In the genomic region with DNA sequence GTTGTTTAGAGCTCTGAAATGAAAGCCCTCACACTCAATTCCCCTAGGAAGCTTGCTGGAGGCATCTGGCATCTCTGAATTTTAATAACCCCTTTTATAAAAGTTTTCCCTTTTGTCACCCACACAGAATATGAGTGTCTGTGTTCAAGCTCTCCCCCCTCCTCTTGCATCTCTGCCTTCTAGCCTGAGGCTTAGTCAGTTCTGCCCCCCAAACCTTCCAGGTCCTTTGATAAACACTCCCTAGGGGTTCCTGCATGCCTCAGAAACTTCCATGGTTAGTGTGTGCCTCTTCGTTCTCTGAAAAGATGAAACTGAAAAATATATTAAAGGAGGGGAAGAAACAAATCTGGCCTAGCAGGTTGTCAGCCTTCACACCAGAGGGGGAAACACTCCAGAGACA, we compare ENCODE assay signal across 30 mouse cellular contexts.
DNase-seq lines count a peak whose midpoint lies in the region; ATAC-seq and TF ChIP-seq lines count a peak whose summit lies in the region.
"Had no signal": no experiment of that assay in that cellular context is flagged by ENCODE, and none has a peak within 500 bp of the region (broad histone marks: within the 10 kb centered on the region; RNA-seq: fewer than 3 reads in every experiment).

No protein-coding gene starts in this region.

- H3K9me3 ChIP-seq in midbrain, embryonic 13.5 days, result no peaks in the 10 kb centered on the region
- no peaks in the 10 kb centered on the region for H3K9me3 ChIP-seq in midbrain, embryonic 10.5 days (replicated peaks)
- no peaks in the 10 kb centered on the region for H3K9me3 ChIP-seq in midbrain, embryonic 16.5 days (replicated peaks; ENCODE audit: control insufficient read depth, low read length, poor library complexity, severe bottlenecking)
- H3K9me3 ChIP-seq: embryonic facial prominence, embryonic 13.5 days; embryonic facial prominence, embryonic 15.5 days; forebrain, embryonic 10.5 days; forebrain, embryonic 12.5 days had no signal

- DNase-seq in heart, adult 11 months, result peak; percentile 21
- DNase-seq in heart, postnatal 36 days, result no peak
- DNase-seq in midbrain, embryonic 10.5 days (ENCODE audit: low spot score), result no peak
- DNase-seq in brain, embryonic 14.5 days (ENCODE audit: low read depth), result peak; percentile 62
- DNase-seq in cerebellum, adult 11 months, result no peak
- no peak for DNase-seq in spleen, postnatal 14 days (ENCODE audit: low spot score in 2 of 2)
- DNase-seq: adrenal gland, adult 2 months; adrenal gland, postnatal 10 days; adrenal gland, postnatal 25 days; B cell, adult 2 months; cerebellum, adult 18-20 months; cerebellum, adult 8-10 months; cerebellum, adult 9-11 months; cerebellum, postnatal 14 days; cerebellum, postnatal 36 days; embryo, embryonic 11 days had no signal

- peaks cover 10% of the 10 kb centered on the region for H3K4me1 ChIP-seq in midbrain, embryonic 13.5 days (replicated peaks)
- H3K4me1 ChIP-seq in midbrain, embryonic 10.5 days, result no peaks in the 10 kb centered on the region
- no peaks in the 10 kb centered on the region; the same call in 1 of the 2 replicates for H3K4me1 ChIP-seq in midbrain, embryonic 16.5 days (ENCODE audit: control insufficient read depth, insufficient read depth, low read length)
- H3K4me1 ChIP-seq: embryonic facial prominence, embryonic 13.5 days; embryonic facial prominence, embryonic 15.5 days had no signal

- H3K27ac ChIP-seq in midbrain, embryonic 13.5 days, result 0 out of 2 replicates have a peak overlapping the region, but pooled peaks have one; percentile 10
- no peak overlapping the region for H3K27ac ChIP-seq in midbrain, embryonic 10.5 days (replicated peaks)
- no peak overlapping the region for H3K27ac ChIP-seq in midbrain, embryonic 16.5 days (ENCODE audit: low read length)
- H3K27ac ChIP-seq: embryonic facial prominence, embryonic 13.5 days; embryonic facial prominence, embryonic 15.5 days; forebrain, embryonic 10.5 days; forebrain, embryonic 12.5 days had no signal

- intact Hi-C loops in heart, postnatal 36 days (cut with DNase I), result no loop called here

- H3K4me3 ChIP-seq in midbrain, embryonic 13.5 days (replicated peaks), result no peak overlapping the region
- no peak overlapping the region for H3K4me3 ChIP-seq in midbrain, embryonic 10.5 days
- no peak overlapping the region for H3K4me3 ChIP-seq in midbrain, embryonic 16.5 days (ENCODE audit: low read depth, low read length)
- H3K4me3 ChIP-seq: embryonic facial prominence, embryonic 13.5 days; embryonic facial prominence, embryonic 15.5 days; erythroblast, embryonic 14.5 days; forebrain, embryonic 10.5 days; forebrain, embryonic 12.5 days had no signal

- no peak overlapping the region for H3K4me2 ChIP-seq in midbrain, embryonic 13.5 days (replicated peaks)
- H3K4me2 ChIP-seq in midbrain, embryonic 16.5 days (ENCODE audit: low read length), result no peak overlapping the region
- H3K4me2 ChIP-seq: embryonic facial prominence, embryonic 13.5 days; embryonic facial prominence, embryonic 15.5 days; forebrain, embryonic 12.5 days had no signal

- H3K27me3 ChIP-seq in midbrain, embryonic 13.5 days, result no peaks in the 10 kb centered on the region
- no peaks in the 10 kb centered on the region for H3K27me3 ChIP-seq in midbrain, embryonic 10.5 days (ENCODE audit: low read depth, poor library complexity, severe bottlenecking)
- no peaks in the 10 kb centered on the region for H3K27me3 ChIP-seq in midbrain, embryonic 16.5 days (ENCODE audit: control insufficient read depth, insufficient read depth, low read depth, low read length)
- H3K27me3 ChIP-seq: CH12.LX; embryonic facial prominence, embryonic 13.5 days; embryonic facial prominence, embryonic 15.5 days; forebrain, embryonic 12.5 days; Patski had no signal

- H3K9ac ChIP-seq in midbrain, embryonic 13.5 days (replicated peaks), result no peak overlapping the region
- no peak overlapping the region for H3K9ac ChIP-seq in midbrain, embryonic 16.5 days (ENCODE audit: low read depth, low read length)
- H3K9ac ChIP-seq: embryonic facial prominence, embryonic 13.5 days; embryonic facial prominence, embryonic 15.5 days; forebrain, embryonic 12.5 days had no signal

- H3K36me3 ChIP-seq in midbrain, embryonic 13.5 days, result no peaks in the 10 kb centered on the region
- H3K36me3 ChIP-seq in midbrain, embryonic 10.5 days, result no peaks in the 10 kb centered on the region
- no peaks in the 10 kb centered on the region for H3K36me3 ChIP-seq in midbrain, embryonic 16.5 days (ENCODE audit: control insufficient read depth, insufficient read depth, low read length)
- H3K36me3 ChIP-seq: embryonic facial prominence, embryonic 13.5 days; embryonic facial prominence, embryonic 15.5 days; forebrain, embryonic 10.5 days; forebrain, embryonic 12.5 days; G1E had no signal

- TF ChIP-seq POLR2A in brain, embryonic 14.5 days (IDR thresholded peaks at IDR 0.05; ENCODE audit: borderline replicate concordance, extremely low read depth, insufficient read depth, insufficient read length, poor library complexity, severe bottlenecking), result no peak

- TF ChIP-seq CTCF in brain, embryonic 14.5 days (IDR thresholded peaks at IDR 0.05; ENCODE audit: borderline replicate concordance, extremely low read depth, insufficient read depth, insufficient read length), result no peak

- 44% methylated on average over 1 of the region's 1 CpGs for WGBS in midbrain, embryonic 13.5 days
- 87% methylated on average over 1 of the region's 1 CpGs for WGBS in midbrain, embryonic 10.5 days
- WGBS in midbrain, embryonic 16.5 days, result 32% methylated on average over 1 of the region's 1 CpGs

- peak; percentile 73 for ATAC-seq in midbrain, embryonic 13.5 days
- peak; percentile 79 for ATAC-seq in midbrain, embryonic 16.5 days
- ATAC-seq: activated CD4-positive, CD25-positive, alpha-beta regulatory T cell, adult 4 months; CD4-positive, CD25-positive, alpha-beta regulatory T cell, adult 4 months; forebrain, embryonic 14.5 days; forebrain, embryonic 16.5 days; Patski had no signal

Comparison
In these comparisons a context has a peak if more than half of its experiments do, and no peak if none do; other contexts are left out.
1. DNase-seq: peak in heart, adult 11 months (single experiment) and brain, embryonic 14.5 days (single experiment); none in heart, postnatal 36 days (0 of 2), midbrain, embryonic 10.5 days (single experiment), cerebellum, adult 11 months (single experiment) and spleen, postnatal 14 days (0 of 2).